Mouse (Mus musculus): ENCODE measurements at regions not wholly inside any gene's neighbourhood (a gene's known extent, or its start where the extent isn't known, plus 50 kb on each side); places are given as distances from the start of the nearest gene placed in this dataset.
A peak's percentile ranks its signal among the peaks of the same experiment; 100 is the strongest.

DNA sequence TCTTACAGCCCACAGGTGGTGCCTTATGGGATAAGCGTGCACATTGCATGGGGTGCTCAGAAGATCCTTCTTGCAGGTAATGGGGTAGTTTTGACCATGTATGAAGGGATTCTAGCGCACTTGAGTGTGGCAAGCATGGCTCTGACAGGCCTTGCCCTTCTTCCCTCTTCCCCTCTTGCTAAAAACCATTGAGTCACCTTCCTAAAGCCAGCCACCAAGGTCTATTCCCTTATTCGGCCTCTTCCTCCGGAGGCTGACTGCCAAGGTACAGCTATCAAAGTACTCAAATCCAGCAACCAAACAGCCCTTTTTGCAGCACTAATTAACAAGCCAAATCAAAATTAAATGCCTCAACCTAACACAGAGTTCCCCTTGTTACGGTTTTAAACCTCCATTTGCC is 95.6 kb downstream of the Tbx19 start:
- Histone ChIP-seq H3K9me3 (ENCODE audit: control insufficient read depth, low read length) (no peaks in the 10 kb centered on the region), H3K36me3 (ENCODE audit: control insufficient read depth, insufficient read depth, low read length) (no peaks in the 10 kb centered on the region), H3K4me3 (ENCODE audit: control insufficient read depth in 1 of 2, insufficient read depth in 1 of 2, low read depth in 1 of 2, low read length in 2 of 2) (no peak overlapping the region), H3K27ac (replicated peaks in 1 of 2; ENCODE audit: control insufficient read depth in 1 of 2, insufficient read depth in 1 of 2, low read depth in 2 of 2, low read length in 2 of 2) (no peak overlapping the region), H3K4me1 (ENCODE audit: control insufficient read depth in 2 of 2, insufficient read depth in 2 of 2, low read length in 2 of 2) (no peaks in the 10 kb centered on the region; a peak in 2 of 4 replicates), H3K9ac (ENCODE audit: low read length) (no peak overlapping the region), H3K27me3 (ENCODE audit: control insufficient read depth, insufficient read depth, low read length) (no peaks in the 10 kb centered on the region), H3K4me2 (ENCODE audit: low read length) (no peak overlapping the region)
- WGBS: 82% methylated on average over 5 of the region's 5 CpGs
- ATAC-seq (ENCODE audit: insufficient number of reproducible peaks, insufficient read depth, low FRiP score, low read depth): no peak

DNA sequence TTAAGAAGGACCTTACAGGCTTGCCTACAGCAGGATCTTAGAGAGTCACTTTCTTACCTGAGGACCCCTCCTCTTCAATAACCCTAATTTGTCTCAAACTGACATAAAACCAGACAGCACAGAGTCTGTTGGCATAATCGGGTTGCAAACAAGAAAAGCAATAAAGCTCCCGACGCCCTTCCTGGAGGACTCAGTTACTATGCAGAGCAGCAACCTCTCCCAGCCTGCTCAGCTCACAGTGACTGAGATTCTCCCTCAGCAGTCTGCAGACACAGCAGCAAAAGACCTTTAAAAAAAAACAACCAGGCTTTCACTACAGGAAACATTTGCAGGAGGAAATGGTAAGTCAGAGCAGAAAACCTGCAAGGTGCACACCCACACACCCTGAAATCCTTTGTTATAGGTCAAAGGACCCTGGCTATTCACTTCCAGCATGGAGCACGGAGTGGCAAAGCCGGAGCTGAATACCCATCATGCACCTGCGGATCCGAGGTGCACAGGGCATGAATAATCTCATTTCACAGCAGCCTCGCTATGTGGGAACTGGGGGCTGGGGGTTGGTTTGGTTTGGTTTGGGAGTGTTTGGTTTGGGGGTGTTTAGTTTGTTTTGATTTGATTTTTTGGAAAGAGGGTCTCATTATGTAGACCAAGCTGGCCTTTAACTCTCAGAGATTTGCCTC is 97.6 kb downstream of the Tbx19 start:
- 78% methylated on average over 8 of the region's 8 CpGs for WGBS
- Histone ChIP-seq H3K4me2 (ENCODE audit: low read length) (no peak overlapping the region), H3K27ac (replicated peaks in 1 of 2; ENCODE audit: control insufficient read depth in 1 of 2, insufficient read depth in 1 of 2, low read depth in 2 of 2, low read length in 2 of 2) (no peak overlapping the region), H3K4me1 (ENCODE audit: control insufficient read depth in 2 of 2, insufficient read depth in 2 of 2, low read length in 2 of 2) (no peaks in the 10 kb centered on the region; a peak in 2 of 4 replicates), H3K36me3 (ENCODE audit: control insufficient read depth, insufficient read depth, low read length) (no peaks in the 10 kb centered on the region), H3K27me3 (ENCODE audit: control insufficient read depth, insufficient read depth, low read length) (no peaks in the 10 kb centered on the region), H3K9ac (ENCODE audit: low read length) (no peak overlapping the region), H3K9me3 (ENCODE audit: control insufficient read depth, low read length) (no peaks in the 10 kb centered on the region), H3K4me3 (ENCODE audit: control insufficient read depth in 1 of 2, insufficient read depth in 1 of 2, low read depth in 1 of 2, low read length in 2 of 2) (no peak overlapping the region)
- no peak for ATAC-seq (ENCODE audit: insufficient number of reproducible peaks, insufficient read depth, low FRiP score, low read depth)

DNA sequence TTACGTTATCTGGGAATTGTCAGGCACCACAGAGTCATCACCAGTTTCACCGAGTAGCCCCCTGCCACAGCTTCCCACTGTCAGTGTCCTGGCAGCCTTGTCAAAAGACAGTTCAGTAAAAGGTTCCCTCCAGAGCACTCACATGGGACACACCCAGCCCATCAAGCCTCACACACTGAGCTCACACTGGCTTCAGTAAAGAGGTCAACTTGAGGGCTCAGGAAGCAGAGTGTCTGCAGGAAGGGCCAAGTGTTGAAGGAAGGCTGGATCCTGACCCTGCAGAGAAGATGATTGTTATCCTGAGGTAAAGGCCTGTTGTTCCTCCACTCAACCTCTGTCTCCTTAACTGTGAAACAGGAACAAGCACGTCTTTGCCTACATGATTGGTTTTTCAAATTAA is 99.2 kb downstream of the Tbx19 start:
- H3K27me3 ChIP-seq (ENCODE audit: control insufficient read depth, insufficient read depth, low read length): no peaks in the 10 kb centered on the region
- H3K4me3 ChIP-seq (ENCODE audit: control insufficient read depth in 1 of 2, insufficient read depth in 1 of 2, low read depth in 1 of 2, low read length in 2 of 2): no peak overlapping the region
- H3K36me3 ChIP-seq (ENCODE audit: control insufficient read depth, insufficient read depth, low read length): no peaks in the 10 kb centered on the region
- WGBS: 45% methylated on average over 3 of the region's 3 CpGs
- H3K4me1 ChIP-seq (ENCODE audit: control insufficient read depth in 2 of 2, insufficient read depth in 2 of 2, low read length in 2 of 2): no peaks in the 10 kb centered on the region; a peak in 2 of 4 replicates
- H3K9ac ChIP-seq (ENCODE audit: low read length): no peak overlapping the region
- H3K27ac ChIP-seq (replicated peaks in 1 of 2; ENCODE audit: control insufficient read depth in 1 of 2, insufficient read depth in 1 of 2, low read depth in 2 of 2, low read length in 2 of 2): no peak overlapping the region
- no peaks in the 10 kb centered on the region for H3K9me3 ChIP-seq (ENCODE audit: control insufficient read depth, low read length)
- no peak overlapping the region for H3K4me2 ChIP-seq (ENCODE audit: low read length)
- no peak for ATAC-seq (ENCODE audit: insufficient number of reproducible peaks, insufficient read depth, low FRiP score, low read depth)

DNA sequence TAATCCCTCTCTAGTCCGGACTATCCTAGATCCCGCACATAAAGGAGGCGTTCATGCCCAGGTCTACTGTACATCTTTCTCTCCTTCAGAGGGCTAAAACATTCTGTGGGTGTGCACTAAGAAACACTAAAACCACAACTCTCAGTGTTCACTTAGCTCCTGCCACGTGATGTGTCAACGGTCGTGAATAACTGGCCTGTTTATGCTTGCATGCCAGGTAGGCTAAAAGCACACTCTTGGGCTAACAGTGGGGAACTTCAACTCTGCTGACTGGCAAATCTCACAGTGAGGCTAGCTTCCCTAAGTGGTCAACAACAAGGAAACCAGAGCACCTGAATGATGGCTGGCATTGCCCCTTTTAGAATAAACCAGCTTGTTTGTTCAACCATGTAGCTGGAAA is 106.3 kb downstream of the Tbx19 start:
- 90% methylated on average over 6 of the region's 6 CpGs for WGBS
- no peaks in the 10 kb centered on the region for H3K4me1 ChIP-seq (ENCODE audit: control insufficient read depth in 2 of 2, insufficient read depth in 2 of 2, low read length in 2 of 2)
- no peak overlapping the region for H3K9ac ChIP-seq (ENCODE audit: low read length)
- no peak overlapping the region for H3K4me3 ChIP-seq (ENCODE audit: control insufficient read depth in 1 of 2, insufficient read depth in 1 of 2, low read depth in 1 of 2, low read length in 2 of 2)
- H3K27me3 ChIP-seq (ENCODE audit: control insufficient read depth, insufficient read depth, low read length): no peaks in the 10 kb centered on the region
- H3K36me3 ChIP-seq (ENCODE audit: control insufficient read depth, insufficient read depth, low read length): no peaks in the 10 kb centered on the region
- ATAC-seq (ENCODE audit: insufficient number of reproducible peaks, insufficient read depth, low FRiP score, low read depth): no peak
- H3K9me3 ChIP-seq (ENCODE audit: control insufficient read depth, low read length): no peaks in the 10 kb centered on the region
- H3K27ac ChIP-seq (replicated peaks in 1 of 2; ENCODE audit: control insufficient read depth in 1 of 2, insufficient read depth in 1 of 2, low read depth in 2 of 2, low read length in 2 of 2): no peak overlapping the region
- no peak overlapping the region for H3K4me2 ChIP-seq (ENCODE audit: low read length)

DNA sequence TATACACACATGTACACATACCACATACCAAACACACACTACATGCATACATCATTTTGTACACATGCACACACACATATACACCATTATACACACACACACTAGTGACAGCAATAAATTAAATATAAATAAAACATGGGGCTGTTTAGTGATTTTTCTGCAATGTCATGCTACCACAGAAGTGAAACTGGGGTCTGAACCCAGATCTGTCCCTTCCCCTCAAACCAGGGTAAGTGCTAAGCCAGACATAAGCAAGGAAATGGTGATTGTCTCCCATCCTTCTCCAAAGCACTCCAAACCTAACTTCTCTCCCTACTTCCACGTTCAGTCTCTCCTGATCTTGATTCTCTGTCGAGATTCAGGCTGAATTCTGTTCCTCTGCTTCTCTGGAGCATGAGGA is 109.3 kb downstream of the Tbx19 start:
- no peak overlapping the region for H3K4me2 ChIP-seq (ENCODE audit: low read length)
- no peaks in the 10 kb centered on the region for H3K9me3 ChIP-seq (ENCODE audit: control insufficient read depth, low read length)
- H3K9ac ChIP-seq (ENCODE audit: low read length): no peak overlapping the region
- H3K4me1 ChIP-seq (ENCODE audit: control insufficient read depth in 2 of 2, insufficient read depth in 2 of 2, low read length in 2 of 2): peaks cover 11 to 14% of the 10 kb centered on the region in 2 experiments
- no peak overlapping the region for H3K27ac ChIP-seq (replicated peaks in 1 of 2; ENCODE audit: control insufficient read depth in 1 of 2, insufficient read depth in 1 of 2, low read depth in 2 of 2, low read length in 2 of 2)
- no peak for ATAC-seq (ENCODE audit: insufficient number of reproducible peaks, insufficient read depth, low FRiP score, low read depth)
- no peaks in the 10 kb centered on the region for H3K36me3 ChIP-seq (ENCODE audit: control insufficient read depth, insufficient read depth, low read length)
- H3K27me3 ChIP-seq (ENCODE audit: control insufficient read depth, insufficient read depth, low read length): no peaks in the 10 kb centered on the region
- 84% methylated on average over 2 of the region's 2 CpGs for WGBS
- no peak overlapping the region for H3K4me3 ChIP-seq (ENCODE audit: control insufficient read depth in 1 of 2, insufficient read depth in 1 of 2, low read depth in 1 of 2, low read length in 2 of 2)

DNA sequence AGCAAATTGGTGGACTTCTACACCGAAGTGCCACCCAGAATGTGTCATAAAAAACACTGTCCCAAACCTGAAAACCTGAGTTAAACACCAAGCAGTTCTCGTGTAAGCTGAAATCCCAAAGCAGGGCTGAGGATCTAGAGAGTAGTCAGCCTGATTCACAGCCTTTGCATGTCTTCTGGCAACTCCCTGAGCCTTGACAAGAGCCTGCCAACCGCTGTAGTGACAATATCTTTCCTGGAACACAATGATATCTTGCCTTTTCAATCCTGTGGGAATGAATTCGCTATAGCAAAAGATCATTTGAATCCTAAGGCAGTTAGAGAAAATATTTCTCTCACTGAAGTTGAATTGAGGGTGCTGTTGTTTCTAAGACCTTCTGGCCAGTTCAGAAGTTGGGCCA is 110.4 kb downstream of the Tbx19 start:
- H3K27me3 ChIP-seq (ENCODE audit: control insufficient read depth, insufficient read depth, low read length): no peaks in the 10 kb centered on the region
- no peaks in the 10 kb centered on the region for H3K36me3 ChIP-seq (ENCODE audit: control insufficient read depth, insufficient read depth, low read length)
- H3K4me3 ChIP-seq (ENCODE audit: control insufficient read depth in 1 of 2, insufficient read depth in 1 of 2, low read depth in 1 of 2, low read length in 2 of 2): no peak overlapping the region
- WGBS: 66% methylated on average over 4 of the region's 4 CpGs
- H3K9me3 ChIP-seq (ENCODE audit: control insufficient read depth, low read length): no peaks in the 10 kb centered on the region
- H3K9ac ChIP-seq (ENCODE audit: low read length): no peak overlapping the region
- peaks cover 15 to 25% of the 10 kb centered on the region in 2 experiments for H3K4me1 ChIP-seq (ENCODE audit: control insufficient read depth in 2 of 2, insufficient read depth in 2 of 2, low read length in 2 of 2)
- no peak overlapping the region for H3K4me2 ChIP-seq (ENCODE audit: low read length)
- ATAC-seq (ENCODE audit: insufficient number of reproducible peaks, insufficient read depth, low FRiP score, low read depth): no peak
- H3K27ac ChIP-seq (replicated peaks in 1 of 2; ENCODE audit: control insufficient read depth in 1 of 2, insufficient read depth in 1 of 2, low read depth in 2 of 2, low read length in 2 of 2): no peak overlapping the region

DNA sequence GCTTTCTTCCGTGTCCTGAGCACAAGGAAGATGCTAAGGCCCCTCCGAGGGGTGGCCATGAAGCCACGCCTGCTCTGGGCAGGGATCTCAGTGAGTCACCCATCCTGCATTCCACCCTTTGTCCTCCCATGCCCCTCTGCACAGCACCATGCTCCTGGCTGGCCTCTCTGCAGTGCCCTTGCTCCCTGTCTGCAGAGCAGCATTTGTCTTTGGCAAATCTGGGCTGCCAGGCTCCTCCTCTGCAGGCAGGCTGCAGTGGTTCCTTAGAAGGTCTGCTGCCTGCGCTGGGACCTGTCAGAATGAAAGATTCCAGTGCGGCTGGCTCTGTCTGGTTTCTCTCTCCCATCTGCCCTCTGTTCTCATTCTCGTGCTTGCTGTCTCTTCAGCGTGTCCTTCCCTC is 111.3 kb upstream of the Xcl1 start:
- no peaks in the 10 kb centered on the region for H3K9me3 ChIP-seq (ENCODE audit: control insufficient read depth, low read length)
- H3K4me3 ChIP-seq (ENCODE audit: control insufficient read depth in 1 of 2, insufficient read depth in 1 of 2, low read depth in 1 of 2, low read length in 2 of 2): no peak overlapping the region
- H3K4me2 ChIP-seq (ENCODE audit: low read length): peak overlapping the region; percentile 24; the same call in 1 of the 2 replicates
- H3K4me1 ChIP-seq (ENCODE audit: control insufficient read depth in 2 of 2, insufficient read depth in 2 of 2, low read length in 2 of 2): peaks cover 23 to 33% of the 10 kb centered on the region in 2 experiments
- H3K36me3 ChIP-seq (ENCODE audit: control insufficient read depth, insufficient read depth, low read length): no peaks in the 10 kb centered on the region
- H3K9ac ChIP-seq (ENCODE audit: low read length): no peak overlapping the region
- 2% methylated on average over 7 of the region's 7 CpGs for whole genome bisulfite sequencing
- H3K27ac ChIP-seq (replicated peaks in 1 of 2; ENCODE audit: control insufficient read depth in 1 of 2, insufficient read depth in 1 of 2, low read depth in 2 of 2, low read length in 2 of 2): peak overlapping the region; percentile 79 to 83
- H3K27me3 ChIP-seq (ENCODE audit: control insufficient read depth, insufficient read depth, low read length): no peaks in the 10 kb centered on the region
- peak; percentile 89 for ATAC-seq (ENCODE audit: insufficient number of reproducible peaks, insufficient read depth, low FRiP score, low read depth)

DNA sequence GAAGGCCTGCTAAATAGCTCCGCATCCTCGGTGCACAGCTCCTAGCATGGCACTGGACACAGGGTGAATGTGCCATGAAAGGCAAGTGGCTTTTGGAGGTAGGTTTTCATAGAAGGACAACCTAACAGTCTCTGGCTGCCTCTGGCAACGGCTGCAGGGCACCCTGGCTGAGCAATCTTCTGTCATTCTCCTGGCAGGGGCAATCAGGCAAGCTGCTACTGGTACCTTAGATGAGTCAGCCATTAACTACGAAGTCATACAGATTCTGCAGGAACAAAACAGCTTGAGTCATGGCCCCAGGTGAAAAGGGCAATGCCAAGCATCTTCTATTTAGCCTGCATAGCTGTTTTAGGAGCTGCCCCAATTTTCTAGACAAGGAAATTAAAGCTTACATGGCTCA is 110.7 kb upstream of the Xcl1 start:
- Histone ChIP-seq H3K4me3 (ENCODE audit: control insufficient read depth in 1 of 2, insufficient read depth in 1 of 2, low read depth in 1 of 2, low read length in 2 of 2) (no peak overlapping the region), H3K4me2 (ENCODE audit: low read length) (peak overlapping the region; percentile 24; the same call in 1 of the 2 replicates), H3K9me3 (ENCODE audit: control insufficient read depth, low read length) (no peaks in the 10 kb centered on the region), H3K27me3 (ENCODE audit: control insufficient read depth, insufficient read depth, low read length) (no peaks in the 10 kb centered on the region), H3K36me3 (ENCODE audit: control insufficient read depth, insufficient read depth, low read length) (no peaks in the 10 kb centered on the region), H3K4me1 (ENCODE audit: control insufficient read depth in 2 of 2, insufficient read depth in 2 of 2, low read length in 2 of 2) (peaks cover 23 to 33% of the 10 kb centered on the region in 2 experiments), H3K9ac (ENCODE audit: low read length) (no peak overlapping the region; the same call in 1 of the 2 replicates), H3K27ac (replicated peaks in 1 of 2; ENCODE audit: control insufficient read depth in 1 of 2, insufficient read depth in 1 of 2, low read depth in 2 of 2, low read length in 2 of 2) (peak overlapping the region; percentile 83 to 87)
- 50% methylated on average over 4 of the region's 4 CpGs for WGBS
- ATAC-seq (ENCODE audit: insufficient number of reproducible peaks, insufficient read depth, low FRiP score, low read depth): no peak

Measured in heart, embryonic 14.5 days (tissue).